Mouse (Mus musculus) embryonic facial prominence, embryonic 12.5 days (tissue): ENCODE data around the gene Cit. TPM values are rescaled to one million over a fixed set of nuclear protein-coding genes. Genes with fewer than 3 reads are reported as not detected.

Source experiments
- ATAC-seq: fragments of 200-750 bp; cut with Nextera tagmentation; 2 replicates; pipeline ENCODE4 v1.8.0; 2017; ENCODE audit not compliant: insufficient number of reproducible peaks, insufficient read depth, low FRiP score, low TSS enrichment
- H3K27ac ChIP-seq: fragments of 300-500 bp; sonication (generic); 2 replicates; pipeline ENCODE4 v1.5.1; 2016; ENCODE audit warnings: mild to moderate bottlenecking
- H3K27me3 ChIP-seq: fragments of 300-500 bp; sonication (generic); 2 replicates; pipeline ENCODE4 v1.6.1; 2016; ENCODE audit warnings: mild to moderate bottlenecking, moderate library complexity
- H3K36me3 ChIP-seq: fragments of 300-500 bp; sonication (generic); 2 replicates; pipeline ENCODE4 v1.6.1; 2016; ENCODE audit warnings: mild to moderate bottlenecking
- H3K4me1 ChIP-seq: fragments of 300-500 bp; sonication (generic); 2 replicates; pipeline ENCODE4 v1.6.1; 2016
- H3K4me2 ChIP-seq: fragments of 300-500 bp; sonication (generic); replicated peaks from 2 replicates; pipeline ENCODE4 v1.6.1; 2016; ENCODE audit warnings: mild to moderate bottlenecking, moderate library complexity
- H3K4me3 ChIP-seq: fragments of 300-500 bp; sonication (generic); 2 replicates; pipeline ENCODE4 v1.5.1; 2016; ENCODE audit warnings: mild to moderate bottlenecking
- H3K9ac ChIP-seq: fragments of 300-500 bp; sonication (generic); 2 replicates; pipeline ENCODE4 v1.6.1; 2016; ENCODE audit warnings: mild to moderate bottlenecking, moderate library complexity
- H3K9me3 ChIP-seq: fragments of 300-500 bp; sonication (generic); 2 replicates; pipeline ENCODE4 v1.6.1; 2016; ENCODE audit warnings: mild to moderate bottlenecking, moderate library complexity
- WGBS: fragments of 180-500 bp; shearing (Covaris S2); methylation state at CpG from one replicate; pipeline ENCODE4 v1.1.7; 2016; 5-methylcytosine and 5-hydroxymethylcytosine counted together
- polyA plus RNA-seq: library from polyadenylated mRNA; unstranded; fragments of >200 nt; fragmentation: Nextera tagmentation; extraction: Ambion mirVana; gene quantifications from 2 replicates; pipeline ENCODE4 v1.2.1, GENCODE M21; 2016

The Cit gene
- polyA plus RNA-seq, 1 experiment from 2014 or later, result 36.3 TPM

DNA sequence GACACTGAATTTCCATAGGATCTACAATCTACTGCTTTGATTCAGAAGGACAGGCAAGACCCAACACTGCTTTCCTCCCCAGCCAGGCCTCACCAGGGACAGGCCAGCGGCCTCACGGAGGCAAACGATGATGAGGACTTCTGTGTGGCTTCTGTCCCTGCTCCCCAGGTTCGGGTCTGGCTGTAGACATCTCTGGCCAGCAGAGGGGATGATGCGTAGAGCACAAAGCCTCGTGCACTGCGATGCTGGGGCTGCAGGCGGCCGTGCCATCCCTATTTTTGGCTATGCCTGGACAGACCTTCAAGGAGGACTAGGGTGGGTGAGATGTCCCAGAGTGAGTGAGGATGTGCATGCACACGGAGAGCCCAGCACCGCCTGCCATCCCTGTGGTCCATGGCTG is 169.2 kb downstream of the Cit start:
- 94% methylated on average over 11 of the region's 11 CpGs for WGBS
- H3K27ac ChIP-seq, result no peak overlapping the region
- no peak for ATAC-seq
- H3K4me2 ChIP-seq, result no peak overlapping the region
- H3K9me3 ChIP-seq, result no peaks in the 10 kb centered on the region
- H3K36me3 ChIP-seq, result peaks cover 64% of the 10 kb centered on the region
- no peak overlapping the region for H3K9ac ChIP-seq
- no peaks in the 10 kb centered on the region for H3K27me3 ChIP-seq
- no peaks in the 10 kb centered on the region for H3K4me1 ChIP-seq
- H3K4me3 ChIP-seq, result no peak overlapping the region

DNA sequence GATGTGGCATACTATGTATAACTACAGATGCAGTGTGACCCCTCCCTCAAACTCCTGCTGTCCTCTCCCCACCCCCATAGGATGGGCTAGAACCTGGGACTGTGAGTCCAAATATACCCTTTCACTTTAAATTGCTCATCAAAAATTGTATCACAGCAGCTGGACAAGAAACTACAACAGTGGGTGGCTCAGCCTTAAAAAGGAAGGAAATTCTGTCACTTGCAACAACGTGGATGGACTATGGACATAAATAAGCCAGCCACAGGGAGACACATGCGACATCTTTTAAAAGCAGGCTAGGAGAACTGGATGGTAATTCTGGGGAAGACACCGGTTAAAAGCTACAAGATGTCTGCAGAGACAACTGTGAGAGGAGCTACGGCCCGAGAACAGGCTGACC is 171.5 kb downstream of the Cit start:
- whole genome bisulfite sequencing, result 93% methylated on average over 5 of the region's 5 CpGs
- H3K27me3 ChIP-seq, result no peaks in the 10 kb centered on the region
- H3K4me1 ChIP-seq, result no peaks in the 10 kb centered on the region
- no peak overlapping the region for H3K4me2 ChIP-seq
- no peaks in the 10 kb centered on the region for H3K9me3 ChIP-seq
- H3K36me3 ChIP-seq, result peaks cover 87% of the 10 kb centered on the region
- H3K9ac ChIP-seq, result no peak overlapping the region
- H3K27ac ChIP-seq, result no peak overlapping the region
- no peak for ATAC-seq
- H3K4me3 ChIP-seq, result no peak overlapping the region

DNA sequence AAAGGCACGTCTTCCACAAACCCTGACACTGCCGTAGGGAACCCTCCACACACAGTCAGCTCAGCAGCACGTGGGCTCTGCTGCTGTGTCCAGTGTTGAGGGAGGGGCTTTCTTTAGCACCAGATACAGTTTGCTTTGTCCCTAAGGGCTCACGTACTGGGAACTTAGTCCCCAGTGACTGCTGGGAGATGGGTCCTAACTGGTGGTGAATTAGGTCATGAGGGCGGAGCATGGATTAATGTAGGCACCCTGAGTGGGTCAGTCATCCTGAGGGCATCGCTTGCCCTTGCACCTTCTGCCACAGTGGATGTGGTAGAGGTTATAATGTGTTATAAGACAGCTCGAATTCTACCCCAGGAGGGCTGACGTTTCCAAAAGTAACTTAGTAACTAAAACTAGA is 172.3 kb downstream of the Cit start:
- no peak for ATAC-seq
- H3K27ac ChIP-seq, result no peak overlapping the region
- no peaks in the 10 kb centered on the region for H3K9me3 ChIP-seq
- 0 out of 2 replicates have a peak, but pooled peaks cover under 1% of the 10 kb centered on the region for H3K4me1 ChIP-seq
- H3K4me3 ChIP-seq, result no peak overlapping the region
- no peak overlapping the region for H3K4me2 ChIP-seq
- H3K36me3 ChIP-seq, result peaks cover 94% of the 10 kb centered on the region
- 88% methylated on average over 8 of the region's 8 CpGs for WGBS
- H3K9ac ChIP-seq, result no peak overlapping the region
- H3K27me3 ChIP-seq, result no peaks in the 10 kb centered on the region

DNA sequence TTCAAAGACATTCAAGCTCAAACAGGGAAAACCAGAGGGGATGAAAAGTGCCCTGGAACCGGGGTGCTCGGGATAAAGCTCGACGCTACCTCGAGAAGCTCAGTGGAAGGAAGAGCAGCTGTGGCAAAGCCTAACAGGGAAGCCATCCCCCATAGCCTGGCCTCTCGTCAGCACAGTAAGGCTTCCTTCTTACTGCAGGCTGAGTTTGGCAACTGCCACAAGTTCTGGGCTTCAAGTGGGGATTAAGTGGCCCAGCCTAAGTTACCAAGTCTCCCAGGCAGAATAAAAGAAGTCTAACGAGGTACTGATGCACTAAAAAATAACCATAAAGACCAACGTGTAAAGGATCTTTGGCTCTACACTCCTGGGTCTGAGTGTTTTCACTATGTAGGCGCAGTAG is 173.1 kb downstream of the Cit start:
- no peak overlapping the region for H3K4me2 ChIP-seq
- H3K4me3 ChIP-seq, result no peak overlapping the region
- H3K9me3 ChIP-seq, result no peaks in the 10 kb centered on the region
- ATAC-seq, result no peak
- no peak overlapping the region for H3K9ac ChIP-seq
- peaks cover 89% of the 10 kb centered on the region for H3K36me3 ChIP-seq
- peaks cover 9% of the 10 kb centered on the region for H3K4me1 ChIP-seq
- no peak overlapping the region for H3K27ac ChIP-seq
- WGBS, result 90% methylated on average over 9 of the region's 9 CpGs
- H3K27me3 ChIP-seq, result no peaks in the 10 kb centered on the region

DNA sequence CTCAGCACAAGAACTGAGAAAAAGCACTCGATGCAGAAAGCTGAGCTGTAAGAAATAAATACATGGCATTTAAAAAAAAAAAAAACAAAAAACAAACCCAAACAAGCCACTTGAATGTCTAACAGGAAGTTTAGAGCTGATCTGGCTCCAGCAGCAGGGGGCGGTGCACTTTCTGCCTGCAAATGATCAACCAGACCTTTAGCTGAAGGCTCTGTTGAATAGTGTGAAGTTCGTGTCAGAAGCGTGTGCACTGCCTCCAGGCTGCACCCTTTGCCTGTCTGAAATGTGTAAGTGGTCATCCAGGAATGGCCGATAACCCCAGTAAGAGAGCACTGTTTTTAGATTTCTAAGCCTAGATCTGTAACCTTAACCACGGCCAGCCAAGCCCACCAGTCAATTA is 173.7 kb downstream of the Cit start:
- ATAC-seq, result no peak
- Histone ChIP-seq H3K27me3 (no peaks in the 10 kb centered on the region), H3K36me3 (peaks cover 84% of the 10 kb centered on the region), H3K27ac (no peak overlapping the region), H3K4me1 (peaks cover 12% of the 10 kb centered on the region), H3K4me3 (no peak overlapping the region), H3K9ac (no peak overlapping the region), H3K9me3 (no peaks in the 10 kb centered on the region), H3K4me2 (no peak overlapping the region)
- WGBS, result 87% methylated on average over 6 of the region's 6 CpGs

DNA sequence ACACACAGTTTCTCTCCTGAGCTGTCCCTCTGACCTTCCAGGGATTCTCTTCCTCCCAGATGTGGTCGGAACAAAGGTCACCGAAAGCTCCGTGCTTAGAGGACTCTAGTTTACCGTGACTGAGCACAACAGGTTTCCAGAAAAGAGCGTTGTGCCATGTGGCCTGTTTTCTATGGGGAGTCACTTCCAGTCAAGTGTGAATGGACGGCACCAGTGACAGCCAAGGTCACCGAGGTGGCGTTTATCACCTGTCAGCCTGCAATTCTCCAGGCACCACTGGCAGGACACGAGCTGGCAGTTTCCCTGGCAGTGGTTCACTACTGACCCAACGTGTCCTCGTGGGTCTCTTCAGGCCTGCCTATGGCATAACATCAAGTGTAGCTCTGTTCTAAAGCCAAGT is 174.3 kb downstream of the Cit start:
- no peak overlapping the region for H3K9ac ChIP-seq
- H3K4me2 ChIP-seq, result no peak overlapping the region
- H3K4me1 ChIP-seq, result peaks cover 12% of the 10 kb centered on the region
- no peak overlapping the region for H3K4me3 ChIP-seq
- H3K36me3 ChIP-seq, result peaks cover 78% of the 10 kb centered on the region
- ATAC-seq, result no peak
- WGBS, result 80% methylated on average over 11 of the region's 11 CpGs
- no peak overlapping the region for H3K27ac ChIP-seq
- H3K27me3 ChIP-seq, result no peaks in the 10 kb centered on the region
- no peaks in the 10 kb centered on the region for H3K9me3 ChIP-seq

DNA sequence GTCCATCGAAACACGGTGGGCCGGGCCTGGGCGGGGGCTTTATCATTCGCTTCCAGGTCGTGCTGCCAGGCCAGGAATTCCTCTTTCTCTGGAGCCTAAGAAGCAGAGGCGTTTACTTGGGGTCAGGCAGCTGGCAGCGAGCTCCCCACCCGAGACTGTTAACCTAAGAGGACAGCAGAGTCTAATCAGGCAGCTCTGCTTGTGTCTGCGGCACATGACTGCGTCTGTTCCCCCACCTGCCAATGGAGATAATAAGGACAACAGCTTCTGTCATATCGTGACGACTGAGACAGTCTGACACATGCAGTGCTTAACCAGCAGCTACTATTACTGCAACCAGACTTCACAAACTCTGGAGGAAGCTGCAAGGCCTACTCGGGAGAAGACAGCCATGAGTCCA is 176.5 kb downstream of the Cit start:
- H3K27me3 ChIP-seq, result no peaks in the 10 kb centered on the region
- H3K4me3 ChIP-seq, result no peak overlapping the region
- 0 out of 2 replicates have a peak overlapping the region, but pooled peaks have one; percentile 83 for H3K4me2 ChIP-seq
- H3K4me1 ChIP-seq, result peaks cover 12% of the 10 kb centered on the region
- no peak overlapping the region for H3K9ac ChIP-seq
- H3K36me3 ChIP-seq, result peaks cover 56% of the 10 kb centered on the region
- H3K27ac ChIP-seq, result no peak overlapping the region
- WGBS, result 89% methylated on average over 14 of the region's 14 CpGs
- ATAC-seq, result no peak
- H3K9me3 ChIP-seq, result no peaks in the 10 kb centered on the region

DNA sequence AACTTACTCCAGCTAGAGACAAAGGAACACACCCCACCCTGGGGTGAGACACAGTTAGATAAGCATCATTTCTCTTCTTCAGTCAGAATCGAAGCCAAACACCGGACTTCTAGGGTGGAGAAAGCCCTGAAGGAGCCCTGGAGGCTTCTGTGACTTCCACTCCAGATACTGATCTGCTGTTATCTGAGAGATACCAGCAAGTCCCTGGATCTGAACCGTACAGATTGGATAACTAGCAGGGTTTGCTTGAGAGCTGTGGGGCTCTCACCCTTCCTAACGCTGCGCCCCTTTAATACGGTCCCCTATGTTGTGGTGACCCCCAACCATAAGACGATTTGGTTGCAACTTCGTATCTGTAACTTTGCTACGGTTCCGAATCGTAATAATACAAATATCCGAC is 177.1 kb downstream of the Cit start:
- 93% methylated on average over 12 of the region's 12 CpGs for WGBS
- H3K4me2 ChIP-seq, result 0 out of 2 replicates have a peak overlapping the region, but pooled peaks have one; percentile 83
- ATAC-seq, result no peak

DNA sequence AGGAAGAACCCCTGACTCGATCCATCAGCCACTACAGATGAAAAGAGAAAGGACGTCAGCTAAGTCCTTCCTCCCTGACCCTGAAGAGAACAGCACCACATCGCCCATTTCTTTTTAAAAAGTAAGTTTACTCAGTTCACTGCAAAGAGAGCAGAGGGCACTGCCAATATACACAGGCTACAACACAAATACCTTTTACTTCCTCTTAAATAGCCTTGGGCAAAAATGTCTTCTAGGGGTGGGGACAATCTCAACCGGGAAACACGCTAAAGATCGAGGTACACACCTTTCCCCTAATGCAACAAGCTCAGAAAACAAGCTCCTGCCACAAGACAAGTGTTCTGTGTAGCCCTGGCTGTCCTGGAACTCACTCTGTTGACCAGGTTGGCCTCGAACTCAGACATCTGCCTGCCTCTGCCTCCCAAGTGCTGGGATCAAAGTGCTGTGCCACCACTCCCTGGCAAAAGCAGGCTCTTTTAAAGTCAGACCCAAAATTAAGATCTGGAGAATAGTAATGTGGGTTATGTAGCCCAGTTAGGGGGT is 177.7 kb downstream of the Cit start:
- H3K27me3 ChIP-seq, result no peaks in the 10 kb centered on the region
- ATAC-seq, result no peak
- peak overlapping the region; percentile 65 for H3K4me3 ChIP-seq
- H3K36me3 ChIP-seq, result peaks cover 45% of the 10 kb centered on the region
- H3K27ac ChIP-seq, result no peak overlapping the region
- H3K4me2 ChIP-seq, result peak overlapping the region; percentile 83
- H3K4me1 ChIP-seq, result peaks cover 12% of the 10 kb centered on the region
- peak overlapping the region; percentile 73 for H3K9ac ChIP-seq
- H3K9me3 ChIP-seq, result no peaks in the 10 kb centered on the region
- 83% methylated on average over 7 of the region's 7 CpGs for WGBS

More for the DNA sequence above, 177.1 kb downstream of the Cit start:
- no peak overlapping the region for H3K27ac ChIP-seq
- no peaks in the 10 kb centered on the region for H3K9me3 ChIP-seq
- H3K36me3 ChIP-seq, result peaks cover 51% of the 10 kb centered on the region
- H3K4me3 ChIP-seq, result no peak overlapping the region
- no peaks in the 10 kb centered on the region for H3K27me3 ChIP-seq
- 0 out of 2 replicates have a peak overlapping the region, but pooled peaks have one; percentile 1 for H3K9ac ChIP-seq
- peaks cover 12% of the 10 kb centered on the region for H3K4me1 ChIP-seq

DNA sequence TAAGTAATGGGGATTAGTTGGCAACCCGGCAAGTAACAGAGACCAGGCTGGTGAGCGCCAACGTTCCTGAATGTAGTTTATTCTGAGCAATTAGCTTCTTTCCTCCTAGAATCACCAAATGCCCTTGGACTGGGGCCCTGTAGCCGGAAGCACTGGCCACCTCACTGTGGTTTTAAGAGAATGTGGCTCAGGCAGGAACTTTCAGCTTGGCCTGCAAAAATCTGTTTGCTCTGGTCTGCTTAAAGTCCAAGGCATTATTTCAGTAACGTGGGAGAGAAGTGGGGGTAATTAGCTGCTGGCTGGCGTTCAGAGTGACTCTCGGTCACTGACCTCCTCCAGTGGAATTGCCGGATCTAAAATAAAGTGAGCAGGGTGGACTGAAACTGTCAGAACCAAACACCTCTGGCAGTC is 178.2 kb downstream of the Cit start:
- Histone ChIP-seq H3K9ac (peak overlapping the region; percentile 73), H3K4me1 (peaks cover 12% of the 10 kb centered on the region), H3K27me3 (no peaks in the 10 kb centered on the region), H3K4me2 (peak overlapping the region; percentile 83), H3K9me3 (no peaks in the 10 kb centered on the region), H3K27ac (no peak overlapping the region), H3K36me3 (peaks cover 39% of the 10 kb centered on the region), H3K4me3 (peak overlapping the region; percentile 65)
- no peak for ATAC-seq
- 21% methylated on average over 8 of the region's 8 CpGs for WGBS

DNA sequence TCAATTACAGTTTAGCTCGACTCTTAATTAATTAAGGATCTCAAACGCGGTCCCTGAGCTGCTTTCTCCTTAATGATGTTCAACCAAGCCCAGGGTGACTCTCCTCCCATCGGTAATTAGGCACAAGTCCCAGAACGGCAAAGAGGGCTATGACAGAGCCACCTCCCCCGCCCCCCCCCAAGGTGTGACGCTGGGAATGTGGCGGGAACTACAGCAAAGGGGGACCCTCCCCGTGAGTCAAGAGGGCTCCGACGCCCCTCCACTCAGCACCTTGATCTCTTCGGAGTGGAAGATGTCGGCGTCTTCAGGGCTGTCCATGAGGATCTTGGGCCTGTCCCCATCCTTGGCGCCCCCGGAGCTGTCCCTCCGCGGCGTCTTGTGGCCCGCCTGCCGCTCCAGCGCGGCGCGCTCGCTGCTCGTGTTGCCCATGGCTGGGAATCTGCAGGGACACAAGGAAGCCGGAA is 178.8 kb downstream of the Cit start:
- H3K9ac ChIP-seq, result peak overlapping the region; percentile 73
- no peaks in the 10 kb centered on the region for H3K27me3 ChIP-seq
- H3K4me2 ChIP-seq, result peak overlapping the region; percentile 83
- H3K4me3 ChIP-seq, result peak overlapping the region; percentile 65
- H3K9me3 ChIP-seq, result no peaks in the 10 kb centered on the region
- peaks cover 12% of the 10 kb centered on the region for H3K4me1 ChIP-seq
- under 1% methylated on average over 28 of the region's 28 CpGs for WGBS
- peaks cover 33% of the 10 kb centered on the region for H3K36me3 ChIP-seq
- peak; percentile 71 for ATAC-seq
- H3K27ac ChIP-seq, result peak overlapping the region; percentile 76

DNA sequence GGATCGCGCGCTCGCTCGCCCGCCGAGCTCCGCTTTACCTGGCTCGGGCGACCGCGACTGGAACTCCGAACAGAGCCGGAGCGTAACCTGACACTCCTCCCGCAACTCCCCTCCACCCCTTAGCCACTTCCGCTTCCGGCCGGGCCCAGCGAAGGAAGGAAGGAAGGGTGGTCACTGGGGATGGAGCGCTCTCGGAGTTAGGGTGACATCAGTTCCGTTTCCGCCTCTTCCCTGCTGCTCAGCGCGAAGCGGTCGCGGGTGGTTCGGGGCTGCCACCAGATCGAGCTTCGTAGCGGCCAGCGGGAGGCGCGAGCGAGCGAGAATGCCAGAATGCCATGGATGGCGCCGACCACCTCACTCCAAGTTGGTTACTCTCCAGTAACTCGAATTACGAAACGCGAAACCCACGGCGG is 179.3 kb downstream of the Cit start, which contains the start of gene Prkab1:
Prkab1 (minus strand) TSS at position 182 of the 413 bp plus-strand sequence.
- ATAC-seq, result peak; percentile 98
- Histone ChIP-seq H3K4me2 (peak within 1 kb of the TSS; percentile 83), H3K9me3 (no peaks in the 10 kb centered on the region), H3K27me3 (no peaks in the 10 kb centered on the region), H3K4me1 (peaks cover 12% of the 10 kb centered on the region), H3K9ac (peak within 1 kb of the TSS; percentile 73), H3K4me3 (peak within 1 kb of the TSS; percentile 65), H3K36me3 (peaks cover 29% of the 10 kb centered on the region), H3K27ac (peak within 1 kb of the TSS; percentile 85)
- under 1% methylated on average over 46 of the region's 46 CpGs for WGBS
